Mouse (Mus musculus) layer of hippocampus, postnatal 10 days (tissue): ENCODE data around the gene Asns. TPM values are rescaled to one million over a fixed set of nuclear protein-coding genes. Genes with fewer than 3 reads are reported as not detected.
"Not testable (repeated sequence)": the region's sequence is repeated elsewhere in the genome, so short reads cannot be mapped to it uniquely, and the experiment has no call there.

Experiments
- DNase-seq, 2 experiments: peaks; one replicate each; pipeline ENCODE4 v3.0.0; 2021; ENCODE audit warnings: low spot score in 2 of 2
- total RNA-seq, 2 experiments: library from RNA; stranded (reverse); gene quantifications; 2 replicates each; pipeline ENCODE4 v1.2.3; 2021

Asns gene
- total RNA-seq, 2 experiments from 2014 or later, result 108 to 109 TPM

DNA sequence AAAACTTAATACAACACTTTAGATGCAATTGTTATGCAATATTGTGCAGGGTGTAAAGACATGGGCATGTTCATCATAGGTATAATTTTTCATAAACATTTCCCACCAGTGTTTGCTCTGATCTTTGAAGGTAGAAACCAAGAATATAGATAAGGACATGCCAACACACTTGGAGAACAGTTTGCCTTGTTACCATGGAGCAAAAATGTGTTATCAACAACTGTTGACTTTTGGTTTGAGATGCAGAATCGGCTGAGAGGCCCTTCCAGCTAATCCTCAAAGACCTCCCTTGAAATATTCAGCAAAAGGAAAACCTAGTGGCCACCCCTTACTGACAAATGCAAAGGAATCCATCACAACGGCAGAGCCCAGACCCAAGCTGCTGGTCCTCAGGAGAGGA is 7.0 kb downstream of the Asns start:
- no peak for DNase-seq

DNA sequence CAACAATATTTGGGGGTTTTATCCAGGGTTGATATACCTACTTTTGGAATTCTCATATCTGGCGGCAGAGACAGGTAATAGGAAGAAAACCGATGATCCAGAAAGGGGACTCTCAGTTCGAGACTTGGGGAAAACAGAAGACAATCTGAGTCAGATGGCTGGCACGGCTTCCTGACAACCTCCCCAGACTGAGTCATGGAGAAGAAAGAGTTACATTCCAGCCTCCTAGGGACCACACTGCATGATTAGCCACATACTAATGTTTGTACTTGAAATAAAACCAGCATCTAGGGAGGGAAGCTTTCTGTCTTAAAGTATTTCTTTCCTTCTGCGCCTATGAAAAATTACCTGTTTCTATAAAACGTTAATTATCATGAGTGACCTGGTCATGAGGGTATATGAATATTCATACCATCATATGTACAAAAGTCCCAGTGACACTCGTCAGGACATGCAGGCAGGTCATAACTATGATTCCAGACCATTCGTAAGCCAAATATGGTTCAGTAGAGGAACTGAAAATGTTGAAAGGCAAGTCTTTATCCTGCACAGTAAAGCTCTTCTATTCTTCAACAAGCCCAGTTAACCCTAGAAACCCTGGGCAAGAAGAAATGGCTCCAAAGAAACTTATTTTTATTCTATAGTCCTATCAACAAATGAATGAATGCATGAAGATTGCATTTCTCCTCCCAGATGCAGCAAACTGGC is 16.7 kb downstream of the Asns start:
- DNase-seq, result no peak

DNA sequence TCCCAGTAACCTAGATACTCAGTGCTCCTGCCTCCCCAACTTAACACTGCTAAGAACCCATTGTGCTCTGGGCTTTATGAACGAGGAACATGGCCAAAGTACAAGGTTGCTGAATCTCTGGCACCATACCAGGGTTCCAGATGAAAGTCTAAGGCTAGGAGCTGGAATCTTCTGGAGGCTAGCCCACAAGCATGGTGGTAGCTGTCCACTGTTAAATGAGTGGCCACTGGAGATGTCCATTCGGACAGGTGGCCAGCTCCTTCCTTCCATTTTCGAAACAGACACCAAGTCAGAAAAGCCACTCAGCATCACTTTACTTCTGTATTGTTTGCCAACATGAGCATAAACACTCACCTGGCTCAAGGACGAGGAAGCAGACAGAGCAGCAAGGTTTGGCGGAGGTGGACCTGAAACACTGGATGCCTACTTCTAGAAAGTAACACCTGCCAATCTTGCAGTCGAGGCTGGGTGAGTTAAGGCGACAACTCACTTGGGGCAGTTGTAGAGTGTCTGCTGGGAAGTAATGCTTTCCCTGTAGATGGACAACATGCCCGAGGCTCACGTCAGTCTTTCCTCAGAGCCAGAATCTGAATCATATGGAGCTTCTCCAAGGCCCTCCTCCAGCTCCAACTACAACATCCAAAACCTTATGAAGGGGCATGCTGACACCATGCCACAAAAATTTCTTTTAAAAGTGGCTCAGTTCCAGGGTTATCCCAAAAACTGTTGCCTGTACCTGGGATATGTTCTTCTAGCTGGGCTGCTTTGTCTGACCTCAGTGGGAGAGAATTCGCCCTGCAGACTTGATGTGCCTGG is 20.4 kb downstream of the Asns start:
- DNase-seq, result no peak

DNA sequence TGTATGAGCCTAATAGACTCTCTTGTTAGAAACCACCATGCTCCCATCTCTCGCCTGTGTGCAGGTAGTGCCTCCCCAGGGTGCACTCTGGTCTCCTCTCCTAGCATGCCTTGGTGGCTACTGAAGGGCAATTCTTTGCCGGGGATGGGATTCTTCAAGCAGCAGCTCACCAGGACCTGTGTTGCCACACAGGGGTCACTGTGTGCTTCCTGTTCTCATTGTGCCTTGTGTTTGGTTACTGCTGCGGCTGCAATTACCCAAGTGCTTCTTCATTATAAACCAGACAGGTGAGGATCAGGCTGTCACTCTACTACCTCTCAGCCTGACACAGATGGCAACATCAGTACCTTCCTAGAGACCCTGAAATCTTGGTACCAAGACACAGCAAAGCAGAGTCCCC is 21.6 kb downstream of the Asns start:
- DNase-seq, result no peak

DNA sequence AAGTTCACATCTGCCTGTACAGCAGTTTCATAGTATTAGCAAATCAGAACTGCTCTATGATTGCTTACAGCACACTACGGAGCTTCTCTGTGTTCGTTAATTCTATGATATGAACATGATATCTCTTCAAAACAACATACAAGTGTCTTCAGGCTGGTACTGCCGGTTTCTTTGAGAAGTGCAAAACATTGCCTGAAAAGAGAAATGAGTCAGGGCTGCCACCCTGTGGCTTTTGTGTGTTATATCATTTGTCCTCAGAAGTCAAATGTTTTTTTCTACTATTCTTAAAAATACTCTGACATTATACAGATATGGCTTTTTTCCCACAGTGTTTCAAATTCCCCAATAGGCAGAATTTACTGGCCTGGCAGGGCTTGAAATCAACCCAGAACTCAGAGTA is 22.5 kb downstream of the Asns start:
- no peak for DNase-seq

DNA sequence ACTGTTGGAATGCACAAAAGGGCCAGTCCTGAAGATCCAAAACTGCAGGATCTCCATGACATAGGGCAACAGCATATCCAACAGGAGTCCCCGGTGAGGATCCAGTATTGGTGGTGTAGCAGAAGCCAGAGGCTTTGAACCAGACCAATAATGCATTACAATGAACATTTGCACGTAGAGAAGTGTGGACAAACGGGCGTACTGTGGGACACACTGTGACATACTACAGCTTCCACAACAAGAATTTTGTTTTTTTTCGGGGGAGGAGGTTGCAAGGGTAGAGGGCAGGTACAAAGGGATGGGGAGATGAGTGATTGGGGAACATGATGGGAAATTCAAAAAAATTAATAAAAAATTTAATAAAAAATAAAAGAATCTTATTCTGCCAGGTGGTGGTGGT is 23.3 kb downstream of the Asns start:
- no peak for DNase-seq

DNA sequence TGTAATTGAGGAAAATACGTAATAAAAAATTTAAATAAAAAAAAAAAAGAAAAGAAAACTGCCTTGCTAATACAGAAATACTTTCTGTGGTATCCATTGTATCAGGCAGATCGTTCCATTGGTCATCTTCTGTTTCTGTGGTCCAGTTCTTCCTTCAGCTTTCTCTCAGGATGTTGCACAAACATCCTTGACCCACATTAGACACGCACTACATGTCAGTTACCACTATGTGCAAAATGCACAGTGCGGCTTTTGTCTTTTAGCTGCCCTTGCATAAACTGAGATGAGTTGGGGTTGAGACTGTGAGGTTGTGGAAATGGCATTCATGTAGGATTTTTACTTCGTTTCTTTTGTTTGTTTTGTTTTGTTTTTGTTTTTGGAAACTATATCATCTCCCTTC is 24.7 kb downstream of the Asns start:
- DNase-seq, result no peak

DNA sequence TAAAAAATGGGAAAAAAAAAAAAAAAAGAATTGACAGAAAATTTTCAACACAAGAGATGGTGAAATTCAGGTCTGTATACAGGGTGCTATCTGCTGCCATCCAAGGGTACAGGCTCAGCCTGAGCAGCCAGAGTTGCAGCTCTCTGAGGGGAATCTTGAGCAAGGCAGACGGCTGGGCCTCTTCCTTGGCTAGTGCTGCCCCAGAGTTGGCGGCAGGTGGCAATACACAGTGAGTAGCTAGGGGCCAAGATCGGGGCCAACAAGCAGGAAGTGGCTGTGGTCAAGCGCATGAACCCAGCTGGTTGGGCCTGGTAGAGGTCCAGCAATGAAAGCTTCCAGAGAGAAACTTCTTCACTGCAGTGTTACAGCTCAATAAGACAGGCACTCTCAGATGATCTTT is 27.2 kb downstream of the Asns start:
- DNase-seq, result not testable (repeated sequence)

DNA sequence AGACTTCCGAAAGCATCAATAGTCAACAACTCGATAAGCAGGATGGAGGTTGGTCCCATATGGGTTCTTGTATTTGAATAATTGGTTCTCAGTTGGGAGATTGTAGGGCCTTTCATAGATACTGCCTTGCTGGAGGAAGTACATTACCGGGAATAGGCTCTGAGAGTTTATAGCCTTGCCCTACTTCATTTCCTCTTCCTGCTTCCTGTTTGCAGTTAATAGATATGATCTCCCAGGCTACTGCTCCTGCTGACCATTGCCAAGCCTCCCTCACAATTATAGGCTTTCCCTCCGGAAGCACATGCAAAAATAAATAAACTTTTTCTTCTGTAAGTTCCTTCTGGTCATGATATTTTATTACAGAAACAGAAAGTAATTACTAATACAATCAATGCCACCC is 31.6 kb downstream of the Asns start:
- no peak for DNase-seq

DNA sequence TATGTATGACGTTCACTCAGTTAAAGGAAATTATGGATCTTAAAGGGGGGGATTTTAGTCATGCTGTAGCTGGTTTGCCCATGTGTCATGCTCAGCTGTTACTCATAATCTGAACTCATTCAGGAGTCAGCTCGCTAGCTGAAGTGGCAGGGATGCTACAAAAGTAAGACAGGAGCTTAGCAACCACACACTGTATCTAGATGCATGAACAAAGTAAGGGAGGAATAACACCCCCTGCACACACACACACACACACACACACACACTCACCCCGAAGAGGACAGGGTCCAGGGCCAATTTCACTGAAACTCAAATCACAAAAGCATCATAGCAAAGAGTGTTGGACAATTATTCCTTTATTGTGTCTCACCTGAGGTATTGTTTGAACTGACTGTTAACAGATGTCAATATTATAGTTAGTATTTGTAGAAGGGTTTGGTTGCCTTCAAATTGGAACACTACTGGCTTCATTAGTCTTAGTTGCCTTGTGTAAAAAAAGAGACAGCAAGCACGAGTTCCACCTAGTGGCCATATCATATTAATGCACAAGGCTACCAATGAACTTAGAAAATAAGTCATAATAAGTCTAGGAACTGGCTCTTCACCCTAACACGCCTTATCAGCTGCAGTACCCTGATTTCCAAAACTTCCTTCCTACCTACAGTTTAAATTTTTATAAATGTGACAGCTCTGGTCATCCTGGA is 32.5 kb downstream of the Asns start:
- peak in 1 of 2 experiments; percentile 17 for DNase-seq

DNA sequence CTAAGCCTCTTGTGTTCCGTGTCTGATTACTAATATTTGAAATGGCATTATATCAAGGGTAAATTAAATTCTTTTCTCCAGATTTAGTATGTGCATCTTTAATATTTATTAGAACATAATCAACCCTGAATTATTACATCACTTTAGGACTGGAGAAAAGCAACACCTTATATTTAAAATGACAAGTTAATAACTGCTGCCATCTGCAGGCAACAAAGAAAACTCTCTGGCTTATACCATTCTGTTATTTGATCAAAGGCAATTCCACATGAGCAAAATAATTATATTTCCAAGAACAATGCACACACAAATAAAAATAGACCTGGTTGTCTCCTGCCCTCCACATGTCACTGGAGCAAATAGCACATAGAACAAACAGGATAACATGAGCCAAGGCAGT is 36.5 kb downstream of the Asns start:
- no peak for DNase-seq

DNA sequence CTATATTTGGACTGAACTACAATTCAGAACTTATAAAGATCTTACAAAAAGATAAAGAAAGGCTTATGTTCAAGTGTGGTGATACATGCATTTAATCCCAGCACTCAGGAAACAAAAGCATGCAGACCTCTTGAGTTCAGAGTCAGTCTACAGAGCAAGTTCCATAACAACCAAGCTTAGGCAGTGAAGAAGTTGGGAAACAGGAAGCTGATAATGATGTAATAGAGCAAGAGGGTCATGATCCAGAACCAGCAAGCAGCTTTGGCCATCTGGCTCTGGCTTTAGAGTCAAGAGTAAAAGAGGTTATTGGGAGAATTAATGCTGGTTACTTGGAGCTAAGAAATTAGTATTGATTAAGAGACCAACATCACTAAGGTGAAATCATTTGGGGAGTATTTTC is 44.6 kb downstream of the Asns start:
- DNase-seq, result no peak

Other genes starting within 250 kb of the Asns start
- 10 to 100 TPM; 16.2 to 16.6 TPM for gene Tac1, start 138.4 kb downstream of the Asns start, total RNA-seq
- gene C1galt1, start 151.6 kb upstream of the Asns start, total RNA-seq, result 10 to 100 TPM; 12.8 to 13.2 TPM